Comparison of ENCODE assay signal across 23 mouse cellular contexts in the genomic region with DNA sequence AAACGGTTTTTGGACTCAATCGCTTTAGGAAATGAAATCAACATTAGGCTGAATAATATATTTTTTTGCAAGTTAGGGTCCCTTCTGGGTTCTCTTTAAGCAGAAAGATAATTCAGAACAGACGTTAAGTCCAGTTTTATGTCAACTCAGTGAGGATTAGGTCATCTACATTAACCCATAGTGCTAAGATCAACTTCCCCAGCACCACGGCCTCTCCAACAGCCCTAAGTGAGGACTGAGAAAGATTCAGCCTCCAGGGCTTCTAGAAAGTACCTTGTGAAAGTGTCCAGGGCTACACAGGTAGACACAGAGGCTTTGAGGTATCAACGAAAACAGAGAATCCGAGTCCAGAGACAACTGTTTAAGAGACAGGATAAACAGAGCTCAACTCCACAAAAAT. TPM values are rescaled to one million over a fixed set of nuclear protein-coding genes. Genes with fewer than 3 reads are reported as not detected.
DNase-seq lines count a peak whose midpoint lies in the region; ATAC-seq and TF ChIP-seq lines count a peak whose summit lies in the region.
"Had no signal": no experiment of that assay in that cellular context is flagged by ENCODE, and none has a peak within 500 bp of the region (broad histone marks: within the 10 kb centered on the region; RNA-seq: fewer than 3 reads in every experiment).

No protein-coding gene starts in this region.

- TF ChIP-seq EP300 in heart, adult 2 months (IDR thresholded peaks at IDR 0.05; ENCODE audit: insufficient read depth, low read depth, low read length) = no peak

- H3K9me3 ChIP-seq in forebrain, embryonic 10.5 days = peaks cover 4% of the 10 kb centered on the region; the same call in 1 of the 2 replicates
- no peaks in the 10 kb centered on the region for H3K9me3 ChIP-seq in forebrain, embryonic 15.5 days
- H3K9me3 ChIP-seq in midbrain, embryonic 10.5 days (replicated peaks) = peaks cover 5% of the 10 kb centered on the region
- peaks cover 5% of the 10 kb centered on the region; the same call in 1 of the 2 replicates for H3K9me3 ChIP-seq in midbrain, embryonic 14.5 days (ENCODE audit: control insufficient read depth, low read length)
- H3K9me3 ChIP-seq in limb, embryonic 10.5 days (replicated peaks) = 0 out of 2 replicates have a peak, but pooled peaks cover 2% of the 10 kb centered on the region
- no peaks in the 10 kb centered on the region for H3K9me3 ChIP-seq in neural tube, embryonic 15.5 days (replicated peaks)

- no peaks in the 10 kb centered on the region for H3K79me2 ChIP-seq in heart, adult 2 months (replicated peaks; ENCODE audit: control insufficient read depth, insufficient read depth, low read length)

- no peaks in the 10 kb centered on the region; the same call in 1 of the 2 replicates for H3K27me3 ChIP-seq in forebrain, embryonic 10.5 days (ENCODE audit: poor library complexity, severe bottlenecking)
- H3K27me3 ChIP-seq in forebrain, embryonic 15.5 days = no peaks in the 10 kb centered on the region
- H3K27me3 ChIP-seq in midbrain, embryonic 10.5 days (ENCODE audit: low read depth, poor library complexity, severe bottlenecking) = peaks cover 4% of the 10 kb centered on the region; the same call in 1 of the 2 replicates
- no peaks in the 10 kb centered on the region for H3K27me3 ChIP-seq in midbrain, embryonic 14.5 days (ENCODE audit: control insufficient read depth, insufficient read depth, low read length)
- no peaks in the 10 kb centered on the region for H3K27me3 ChIP-seq in limb, embryonic 10.5 days (ENCODE audit: low read depth, poor library complexity, severe bottlenecking)
- H3K27me3 ChIP-seq in neural tube, embryonic 15.5 days (replicated peaks) = no peaks in the 10 kb centered on the region
- no peaks in the 10 kb centered on the region for H3K27me3 ChIP-seq in heart, adult 2 months (ENCODE audit: control insufficient read depth, insufficient read depth, low read length)

- no peak for DNase-seq in forebrain, embryonic 10.5 days (ENCODE audit: extremely low spot score, low spot score)
- DNase-seq in midbrain, embryonic 10.5 days (ENCODE audit: low spot score) = no peak
- DNase-seq in midbrain, embryonic 14.5 days = no peak
- DNase-seq in limb, embryonic 10.5 days (ENCODE audit: low spot score) = no peak
- DNase-seq in gastrocnemius, postnatal 36 days = no peak
- DNase-seq in heart, adult 2 months = no peak
- DNase-seq: adrenal gland, postnatal 14 days; cerebellum, adult 9-11 months; gastrocnemius, postnatal 25 days; kidney, adult 18-20 months; layer of hippocampus, postnatal 36 days; right cerebral cortex, postnatal 4 days; thymus, adult 2 months had no signal

- H3K9ac ChIP-seq in forebrain, embryonic 15.5 days (replicated peaks) = no peak overlapping the region
- no peak overlapping the region for H3K9ac ChIP-seq in midbrain, embryonic 14.5 days (replicated peaks; ENCODE audit: low read length)
- no peak overlapping the region for H3K9ac ChIP-seq in neural tube, embryonic 15.5 days (replicated peaks)
- no peak overlapping the region for H3K9ac ChIP-seq in heart, adult 2 months (ENCODE audit: low read depth, low read length)
- H3K9ac ChIP-seq: liver, embryonic 14.5 days had no signal

- peaks cover 35% of the 10 kb centered on the region for H3K4me1 ChIP-seq in forebrain, embryonic 10.5 days
- H3K4me1 ChIP-seq in forebrain, embryonic 15.5 days = no peaks in the 10 kb centered on the region
- H3K4me1 ChIP-seq in midbrain, embryonic 10.5 days = peaks cover 33% of the 10 kb centered on the region
- peaks cover 2% of the 10 kb centered on the region; the same call in 1 of the 2 replicates for H3K4me1 ChIP-seq in midbrain, embryonic 14.5 days (ENCODE audit: control insufficient read depth, insufficient read depth, low read length)
- peaks cover 34% of the 10 kb centered on the region for H3K4me1 ChIP-seq in limb, embryonic 10.5 days
- H3K4me1 ChIP-seq in neural tube, embryonic 15.5 days = peaks cover 6% of the 10 kb centered on the region
- H3K4me1 ChIP-seq in heart, adult 2 months (ENCODE audit: control insufficient read depth, insufficient read depth, low read length) = no peaks in the 10 kb centered on the region

- no peak for TF ChIP-seq CTCF in heart, adult 2 months (IDR thresholded peaks at IDR 0.05)

- 70% methylated on average over 6 of the region's 6 CpGs for WGBS in forebrain, embryonic 10.5 days
- WGBS in forebrain, embryonic 15.5 days = 67% methylated on average over 6 of the region's 6 CpGs
- WGBS in midbrain, embryonic 10.5 days = 65% methylated on average over 6 of the region's 6 CpGs
- WGBS in midbrain, embryonic 14.5 days = 59% methylated on average over 6 of the region's 6 CpGs
- 40% methylated on average over 6 of the region's 6 CpGs for WGBS in limb, embryonic 10.5 days
- WGBS in neural tube, embryonic 15.5 days = 48% methylated on average over 6 of the region's 6 CpGs
- 66% methylated on average over 6 of the region's 6 CpGs for WGBS in heart, adult 2 months

- H3K27ac ChIP-seq in forebrain, embryonic 10.5 days = peak overlapping the region; percentile 73; the same call in 1 of the 2 replicates
- no peak overlapping the region for H3K27ac ChIP-seq in forebrain, embryonic 15.5 days (replicated peaks)
- peak overlapping the region; percentile 57 for H3K27ac ChIP-seq in midbrain, embryonic 10.5 days (replicated peaks)
- H3K27ac ChIP-seq in midbrain, embryonic 14.5 days (replicated peaks; ENCODE audit: low read depth, low read length) = no peak overlapping the region
- peak overlapping the region; percentile 67 for H3K27ac ChIP-seq in limb, embryonic 10.5 days
- 0 out of 2 replicates have a peak overlapping the region, but pooled peaks have one; percentile 2 for H3K27ac ChIP-seq in neural tube, embryonic 15.5 days (replicated peaks)
- H3K27ac ChIP-seq in heart, adult 2 months = no peak overlapping the region
- H3K27ac ChIP-seq: layer of hippocampus, adult 2 months; liver, embryonic 14.5 days; macrophage had no signal

- H3K4me3 ChIP-seq in forebrain, embryonic 10.5 days = no peak overlapping the region
- H3K4me3 ChIP-seq in forebrain, embryonic 15.5 days = no peak overlapping the region
- no peak overlapping the region for H3K4me3 ChIP-seq in midbrain, embryonic 10.5 days
- H3K4me3 ChIP-seq in midbrain, embryonic 14.5 days (replicated peaks; ENCODE audit: low read depth, low read length) = no peak overlapping the region
- H3K4me3 ChIP-seq in limb, embryonic 10.5 days = no peak overlapping the region
- no peak overlapping the region for H3K4me3 ChIP-seq in neural tube, embryonic 15.5 days (replicated peaks)
- no peak overlapping the region for H3K4me3 ChIP-seq in heart, adult 2 months
- H3K4me3 ChIP-seq: erythroblast, embryonic 14.5 days; layer of hippocampus, adult 2 months had no signal

- intact Hi-C loops in gastrocnemius, postnatal 36 days (cut with DNase I) = no loop called here
- intact Hi-C loops in heart, adult 2 months (cut with DNase I) = no loop called here

- no peak for TF ChIP-seq POLR2A in heart, adult 2 months (IDR thresholded peaks at IDR 0.05; ENCODE audit: insufficient read depth, low read depth, low read length)

- no peaks in the 10 kb centered on the region for H3K36me3 ChIP-seq in forebrain, embryonic 10.5 days (replicated peaks)
- no peaks in the 10 kb centered on the region for H3K36me3 ChIP-seq in forebrain, embryonic 15.5 days
- peaks cover 3% of the 10 kb centered on the region; the same call in 1 of the 2 replicates for H3K36me3 ChIP-seq in midbrain, embryonic 10.5 days
- no peaks in the 10 kb centered on the region for H3K36me3 ChIP-seq in midbrain, embryonic 14.5 days (ENCODE audit: control insufficient read depth, insufficient read depth, low read length)
- no peaks in the 10 kb centered on the region for H3K36me3 ChIP-seq in limb, embryonic 10.5 days
- H3K36me3 ChIP-seq in neural tube, embryonic 15.5 days = no peaks in the 10 kb centered on the region
- H3K36me3 ChIP-seq in heart, adult 2 months (ENCODE audit: control insufficient read depth, insufficient read depth, low read length) = no peaks in the 10 kb centered on the region

- no peak overlapping the region for H3K4me2 ChIP-seq in forebrain, embryonic 15.5 days (replicated peaks)
- H3K4me2 ChIP-seq in midbrain, embryonic 14.5 days (ENCODE audit: low read length) = no peak overlapping the region
- H3K4me2 ChIP-seq in neural tube, embryonic 15.5 days = no peak overlapping the region
- H3K4me2 ChIP-seq: heart, embryonic 11.5 days; midbrain, embryonic 11.5 days had no signal

- no peak for ATAC-seq in forebrain, embryonic 15.5 days (replicated peaks)
- no peak for ATAC-seq in midbrain, embryonic 14.5 days (ENCODE audit: low FRiP score, low TSS enrichment)
- no peak for ATAC-seq in neural tube, embryonic 15.5 days (ENCODE audit: low FRiP score)
- ATAC-seq: CD4-positive, CD25-positive, alpha-beta regulatory T cell, adult 4 months; forebrain, embryonic 14.5 days had no signal

RNA-seq across cellular contexts. Expression of a gene that starts 11.3 kb away (rescaled TPM):
- 14.8 and 16.5 TPM in 2 replicates for polyA plus RNA-seq in forebrain, embryonic 10.5 days (2016; fragmentation: Nextera tagmentation; extraction: Ambion mirVana)
- polyA plus RNA-seq in forebrain, embryonic 15.5 days (2015; fragmentation: Nextera tagmentation; extraction: Ambion mirVana) = 33.7 and 34.0 TPM in 2 replicates
- polyA plus RNA-seq in midbrain, embryonic 10.5 days (2016; fragmentation: Nextera tagmentation; extraction: Ambion mirVana) = 30.9 and 44.7 TPM in 2 replicates
- 58.6 and 68.8 TPM in 2 replicates for polyA plus RNA-seq in midbrain, embryonic 14.5 days (2014; fragmentation: Nextera tagmentation; extraction: Ambion mirVana)
- polyA plus RNA-seq in limb, embryonic 10.5 days (2016; fragmentation: Nextera tagmentation; extraction: Ambion mirVana) = 2.1 and 3.8 TPM in 2 replicates
- 24.1 and 26.3 TPM in 2 replicates for polyA plus RNA-seq in neural tube, embryonic 15.5 days (2015; fragmentation: Nextera tagmentation; extraction: Ambion mirVana)
- 1 to 10 TPM; 1.2 to 1.3 TPM for total RNA-seq in gastrocnemius, postnatal 36 days (2021)
- total RNA-seq in heart, adult 2 months (2021) = 1 to 10 TPM in 1 of 2 experiments, under 1 TPM in 1; 0.42 to 1.4 TPM
- 0.61 and 0.82 TPM in 2 replicates for polyA plus RNA-seq in heart, adult 2 months (2012; rRNA removed)

Comparison
In these comparisons a context has a peak if more than half of its experiments do, and no peak if none do; other contexts are left out.
1. H3K27ac ChIP-seq: peak in forebrain, embryonic 10.5 days (single experiment), midbrain, embryonic 10.5 days (single experiment), limb, embryonic 10.5 days (single experiment) and neural tube, embryonic 15.5 days (single experiment); none in forebrain, embryonic 15.5 days (single experiment), midbrain, embryonic 14.5 days (single experiment) and heart, adult 2 months (single experiment).